Comparison of ENCODE assay signal across 9 mouse cellular contexts in the genomic region with DNA sequence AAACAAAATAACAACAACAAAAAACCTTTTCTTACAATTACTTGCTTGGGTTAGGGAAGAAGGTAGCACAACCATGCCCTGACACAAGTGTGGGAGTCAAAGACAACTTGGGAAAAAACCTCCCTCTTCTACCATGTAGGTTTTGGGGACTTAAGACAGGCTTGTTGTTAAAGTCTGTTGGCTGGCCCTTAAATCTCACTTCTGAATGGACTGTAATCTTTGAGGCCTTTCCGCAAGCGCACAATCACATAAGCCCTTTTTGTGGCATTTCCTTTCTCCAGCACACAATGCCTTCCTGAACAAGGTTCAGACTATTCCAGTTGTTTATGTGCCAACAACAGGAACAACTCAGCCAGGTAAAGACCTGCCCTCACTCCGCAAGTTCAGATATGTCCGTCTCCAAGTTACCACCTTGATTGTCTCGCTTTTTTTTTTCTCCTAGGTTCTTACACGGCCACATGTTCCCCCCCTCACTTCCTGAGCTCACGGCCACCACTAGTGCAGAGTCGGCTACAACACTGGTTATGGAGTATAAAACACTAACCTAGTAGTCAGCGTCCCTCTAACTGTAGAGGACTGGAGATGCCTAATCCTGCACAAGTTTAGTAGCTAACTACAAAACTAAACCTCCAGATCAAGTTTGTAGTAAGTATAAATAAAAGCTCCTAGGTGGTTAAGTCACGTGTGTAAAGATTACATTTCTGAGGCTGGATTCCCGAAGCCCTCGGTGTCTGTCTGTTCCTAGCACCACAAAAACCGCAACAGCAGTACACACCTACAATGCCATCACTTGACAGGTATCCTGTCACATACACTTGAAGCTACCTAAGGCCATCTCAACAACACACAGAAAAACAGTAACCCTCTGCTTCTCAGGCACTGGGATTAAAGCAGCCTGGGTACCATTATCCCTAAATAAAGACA. TPM values are rescaled to one million over a fixed set of nuclear protein-coding genes. Genes with fewer than 3 reads are reported as not detected.
DNase-seq lines count a peak whose midpoint lies in the region; ATAC-seq lines count a peak whose summit lies in the region.
"Had no signal": no experiment of that assay in that cellular context is flagged by ENCODE, and none has a peak within 500 bp of the region (broad histone marks: within the 10 kb centered on the region; RNA-seq: fewer than 3 reads in every experiment).

No protein-coding gene starts in this region.

- peaks cover 51% of the 10 kb centered on the region for H3K36me3 ChIP-seq in kidney, embryonic 14.5 days (ENCODE audit: control insufficient read depth, insufficient read depth, low read length)
- H3K36me3 ChIP-seq in hindbrain, embryonic 16.5 days (ENCODE audit: control insufficient read depth, insufficient read depth, low read length), result peaks cover 27% of the 10 kb centered on the region
- H3K36me3 ChIP-seq in midbrain, embryonic 16.5 days (ENCODE audit: control insufficient read depth, insufficient read depth, low read length), result peaks cover 23% of the 10 kb centered on the region; the same call in 1 of the 2 replicates

- H3K9ac ChIP-seq in kidney, embryonic 14.5 days (ENCODE audit: low read depth, low read length), result peak overlapping the region; percentile 91; the same call in 1 of the 2 replicates
- H3K9ac ChIP-seq in hindbrain, embryonic 16.5 days (ENCODE audit: low read depth, low read length), result no peak overlapping the region
- no peak overlapping the region for H3K9ac ChIP-seq in midbrain, embryonic 16.5 days (ENCODE audit: low read depth, low read length)

- DNase-seq in kidney, postnatal 10 days, result no peak
- DNase-seq in ZHBTc4 (ENCODE audit: low read depth, low spot score), result peak; percentile 46
- no peak for DNase-seq in layer of hippocampus, adult 9-10 months (ENCODE audit: low spot score)
- DNase-seq: thymus, postnatal 4 days had no signal

- H3K4me1 ChIP-seq in kidney, embryonic 14.5 days (ENCODE audit: control insufficient read depth, insufficient read depth, low read length), result peaks cover 12% of the 10 kb centered on the region
- peaks cover 23% of the 10 kb centered on the region for H3K4me1 ChIP-seq in hindbrain, embryonic 16.5 days (ENCODE audit: control insufficient read depth, insufficient read depth, low read depth, low read length)
- H3K4me1 ChIP-seq in midbrain, embryonic 16.5 days (ENCODE audit: control insufficient read depth, insufficient read depth, low read length), result peaks cover 19% of the 10 kb centered on the region

- no peak for ATAC-seq in kidney, embryonic 14.5 days (ENCODE audit: low FRiP score, low TSS enrichment)
- no peak for ATAC-seq in hindbrain, embryonic 16.5 days
- no peak for ATAC-seq in midbrain, embryonic 16.5 days
- no peak for ATAC-seq in inflammation-experienced regulatory T-cells, adult 6 months
- no peak for ATAC-seq in megakaryocyte-erythroid progenitor cell, adult 5-6 weeks (replicated peaks; ENCODE audit: low FRiP score, low TSS enrichment, poor library complexity, severe bottlenecking)

- peak overlapping the region; percentile 95 for H3K4me3 ChIP-seq in kidney, embryonic 14.5 days (ENCODE audit: low read length)
- no peak overlapping the region for H3K4me3 ChIP-seq in hindbrain, embryonic 16.5 days (ENCODE audit: low read length)
- H3K4me3 ChIP-seq in midbrain, embryonic 16.5 days (ENCODE audit: low read depth, low read length), result peak overlapping the region; percentile 61; the same call in 1 of the 2 replicates

- no peak overlapping the region for H3K27ac ChIP-seq in kidney, embryonic 14.5 days (ENCODE audit: low read depth, low read length)
- H3K27ac ChIP-seq in hindbrain, embryonic 16.5 days (ENCODE audit: low read depth, low read length), result no peak overlapping the region
- no peak overlapping the region for H3K27ac ChIP-seq in midbrain, embryonic 16.5 days (ENCODE audit: low read length)

- WGBS in kidney, embryonic 14.5 days, result 79% methylated on average over 13 of the region's 13 CpGs
- 81% methylated on average over 13 of the region's 13 CpGs for WGBS in hindbrain, embryonic 16.5 days
- WGBS in midbrain, embryonic 16.5 days, result 83% methylated on average over 13 of the region's 13 CpGs

- H3K27me3 ChIP-seq in kidney, embryonic 14.5 days (ENCODE audit: control insufficient read depth, insufficient read depth, low read length), result no peaks in the 10 kb centered on the region
- no peaks in the 10 kb centered on the region for H3K27me3 ChIP-seq in hindbrain, embryonic 16.5 days (replicated peaks; ENCODE audit: control insufficient read depth, insufficient read depth, low read length)
- H3K27me3 ChIP-seq in midbrain, embryonic 16.5 days (ENCODE audit: control insufficient read depth, insufficient read depth, low read depth, low read length), result no peaks in the 10 kb centered on the region

- no peaks in the 10 kb centered on the region for H3K9me3 ChIP-seq in kidney, embryonic 14.5 days (ENCODE audit: control insufficient read depth, low read length)
- H3K9me3 ChIP-seq in hindbrain, embryonic 16.5 days (ENCODE audit: control insufficient read depth, low read length), result no peaks in the 10 kb centered on the region
- H3K9me3 ChIP-seq in midbrain, embryonic 16.5 days (replicated peaks; ENCODE audit: control insufficient read depth, low read length, poor library complexity, severe bottlenecking), result no peaks in the 10 kb centered on the region

- H3K4me2 ChIP-seq in kidney, embryonic 14.5 days (replicated peaks; ENCODE audit: low read depth, low read length), result peak overlapping the region; percentile 89
- H3K4me2 ChIP-seq in hindbrain, embryonic 16.5 days (ENCODE audit: low read length), result peak overlapping the region; percentile 97
- peak overlapping the region; percentile 89 for H3K4me2 ChIP-seq in midbrain, embryonic 16.5 days (ENCODE audit: low read length)

RNA-seq across cellular contexts. Expression of gene Rps27, which starts 1.7 kb away (rescaled TPM):
- 1,631 and 2,471 TPM in 2 replicates for polyA plus RNA-seq in kidney, embryonic 14.5 days (2014; fragmentation: Nextera tagmentation; extraction: Ambion mirVana)
- 626 and 662 TPM in 2 replicates for polyA plus RNA-seq in hindbrain, embryonic 16.5 days (2015; fragmentation: Nextera tagmentation; extraction: Ambion mirVana)
- 691 and 714 TPM in 2 replicates for polyA plus RNA-seq in midbrain, embryonic 16.5 days (2015; fragmentation: Nextera tagmentation; extraction: Ambion mirVana)
- 1,000 to 10,000 TPM; 3,921 to 9,955 (median 8,802) TPM for polyA plus RNA-seq in inflammation-experienced regulatory T-cells, adult 6 months (2017; shearing (Covaris generic))
- total RNA-seq in megakaryocyte-erythroid progenitor cell, adult 5-6 weeks (2014; fragmentation: Nextera tagmentation), result 6,200 and 6,584 TPM in 2 replicates
- total RNA-seq in megakaryocyte-erythroid progenitor cell, adult 5-6 weeks (2017), result 4,833 and 5,025 TPM in 2 replicates

RNA-seq across cellular contexts. Expression of gene Rab13, which starts 1.8 kb away (rescaled TPM):
- 17.7 and 24.9 TPM in 2 replicates for polyA plus RNA-seq in kidney, embryonic 14.5 days (2014; fragmentation: Nextera tagmentation; extraction: Ambion mirVana)
- polyA plus RNA-seq in hindbrain, embryonic 16.5 days (2015; fragmentation: Nextera tagmentation; extraction: Ambion mirVana), result 21.7 and 24.1 TPM in 2 replicates
- 19.6 and 22.4 TPM in 2 replicates for polyA plus RNA-seq in midbrain, embryonic 16.5 days (2015; fragmentation: Nextera tagmentation; extraction: Ambion mirVana)
- under 1 TPM in 2 of 3 experiments, not detected in 1; 0.58 to 0.94 TPM for polyA plus RNA-seq in inflammation-experienced regulatory T-cells, adult 6 months (2017; shearing (Covaris generic))
- total RNA-seq in megakaryocyte-erythroid progenitor cell, adult 5-6 weeks (2014; fragmentation: Nextera tagmentation), result 4.0 TPM in 1 of 2 replicates, not detected in the other
- total RNA-seq in megakaryocyte-erythroid progenitor cell, adult 5-6 weeks (2017), result 0.38 and 0.72 TPM in 2 replicates

RNA-seq across cellular contexts. Expression of gene Jtb, which starts 19.7 kb away (rescaled TPM):
- polyA plus RNA-seq in kidney, embryonic 14.5 days (2014; fragmentation: Nextera tagmentation; extraction: Ambion mirVana), result 109 and 123 TPM in 2 replicates
- 93.4 and 97.0 TPM in 2 replicates for polyA plus RNA-seq in hindbrain, embryonic 16.5 days (2015; fragmentation: Nextera tagmentation; extraction: Ambion mirVana)
- 87.6 and 100 TPM in 2 replicates for polyA plus RNA-seq in midbrain, embryonic 16.5 days (2015; fragmentation: Nextera tagmentation; extraction: Ambion mirVana)
- 10 to 100 TPM; 61.4 to 73.4 (median 68.5) TPM for polyA plus RNA-seq in inflammation-experienced regulatory T-cells, adult 6 months (2017; shearing (Covaris generic))
- total RNA-seq in megakaryocyte-erythroid progenitor cell, adult 5-6 weeks (2014; fragmentation: Nextera tagmentation), result 72.0 and 95.1 TPM in 2 replicates
- total RNA-seq in megakaryocyte-erythroid progenitor cell, adult 5-6 weeks (2017), result 38.3 and 48.5 TPM in 2 replicates

RNA-seq across cellular contexts. Expression of gene Creb3l4, which starts 31.6 kb away (rescaled TPM):
- 5.7 and 6.6 TPM in 2 replicates for polyA plus RNA-seq in kidney, embryonic 14.5 days (2014; fragmentation: Nextera tagmentation; extraction: Ambion mirVana)
- 2.0 and 2.2 TPM in 2 replicates for polyA plus RNA-seq in hindbrain, embryonic 16.5 days (2015; fragmentation: Nextera tagmentation; extraction: Ambion mirVana)
- polyA plus RNA-seq in midbrain, embryonic 16.5 days (2015; fragmentation: Nextera tagmentation; extraction: Ambion mirVana), result 1.1 and 2.2 TPM in 2 replicates
- not detected for polyA plus RNA-seq in inflammation-experienced regulatory T-cells, adult 6 months (2017; shearing (Covaris generic))
- total RNA-seq in megakaryocyte-erythroid progenitor cell, adult 5-6 weeks (2014; fragmentation: Nextera tagmentation), result not detected in 2 replicates
- not detected in 2 replicates for total RNA-seq in megakaryocyte-erythroid progenitor cell, adult 5-6 weeks (2017)

RNA-seq across cellular contexts. Expression of gene Slc39a1, which starts 36.2 kb away (rescaled TPM):
- polyA plus RNA-seq in kidney, embryonic 14.5 days (2014; fragmentation: Nextera tagmentation; extraction: Ambion mirVana), result 102 and 105 TPM in 2 replicates
- polyA plus RNA-seq in hindbrain, embryonic 16.5 days (2015; fragmentation: Nextera tagmentation; extraction: Ambion mirVana), result 40.3 and 54.2 TPM in 2 replicates
- 43.0 and 46.8 TPM in 2 replicates for polyA plus RNA-seq in midbrain, embryonic 16.5 days (2015; fragmentation: Nextera tagmentation; extraction: Ambion mirVana)
- 10 to 100 TPM; 35.0 to 72.7 (median 59.5) TPM for polyA plus RNA-seq in inflammation-experienced regulatory T-cells, adult 6 months (2017; shearing (Covaris generic))
- 21.9 and 23.2 TPM in 2 replicates for total RNA-seq in megakaryocyte-erythroid progenitor cell, adult 5-6 weeks (2014; fragmentation: Nextera tagmentation)
- 27.2 and 36.8 TPM in 2 replicates for total RNA-seq in megakaryocyte-erythroid progenitor cell, adult 5-6 weeks (2017)
